Mouse (Mus musculus): ENCODE data around the gene Fstl4.

DNA sequence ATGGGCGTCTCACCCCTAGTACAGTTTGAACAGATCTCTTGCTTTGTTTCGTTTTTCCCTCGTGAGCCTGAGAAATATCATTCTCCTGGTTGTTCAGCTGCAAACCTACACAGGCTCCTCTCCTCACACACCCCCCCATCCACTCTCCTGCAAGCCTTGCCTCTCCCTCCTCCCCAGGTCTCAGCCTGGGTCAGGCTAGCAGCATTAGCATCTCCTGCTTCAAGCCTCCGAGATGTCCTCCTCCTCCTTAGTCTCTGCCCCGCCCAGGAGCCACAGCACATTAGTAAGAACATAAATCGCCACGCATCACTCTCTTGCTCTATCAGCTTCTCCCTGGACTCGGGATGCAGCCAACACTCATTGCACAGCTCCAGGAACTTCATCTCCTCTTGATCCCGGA is 204.4 kb downstream of the Fstl4 start:
- TF ChIP-seq CTCF (IDR thresholded peaks at IDR 0.05; ENCODE audit: low read depth, low read length) (no peak), POLR2A (IDR thresholded peaks at IDR 0.05; ENCODE audit: borderline replicate concordance, low read depth, low read length) (no peak)
